Mouse (Mus musculus) bone marrow macrophage, adult 2 months (primary cell): ENCODE measurements around the gene Chmp2a. TPM values are rescaled to one million over a fixed set of nuclear protein-coding genes. Genes with fewer than 3 reads are reported as not detected.

Experiments
- H3K27ac ChIP-seq: 2 replicates; pipeline ENCODE4 v1.5.1; 2012; ENCODE audit warnings: low read depth, low read length; ENCODE audit not compliant: insufficient read depth
- H3K4me1 ChIP-seq: 2 replicates; pipeline ENCODE4 v1.6.1; 2012; ENCODE audit warnings: low read length; ENCODE audit not compliant: control insufficient read depth, insufficient read depth
- H3K4me3 ChIP-seq: 2 replicates; pipeline ENCODE4 v1.5.1; 2012; ENCODE audit warnings: mild to moderate bottlenecking, low read length, moderate library complexity; ENCODE audit not compliant: insufficient read depth
- CTCF ChIP-seq: IDR thresholded peaks from 2 replicates; pipeline ENCODE4 v1.5.1; 2012; ENCODE audit warnings: low read depth, mild to moderate bottlenecking, low read length, moderate library complexity
- POLR2A ChIP-seq: IDR thresholded peaks from 2 replicates; pipeline ENCODE4 v1.6.1; 2012; ENCODE audit warnings: mild to moderate bottlenecking, low read depth, low read length, borderline replicate concordance
- polyA plus RNA-seq: library from polyadenylated mRNA; stranded (reverse); fragments of >200 nt; gene quantifications from 2 replicates; pipeline ENCODE4 v1.2.4, GENCODE M21; 2012; ENCODE audit not compliant: missing spikeins, insufficient read depth, insufficient read length

Chmp2a gene
- polyA plus RNA-seq, 1 experiment = 167 TPM

DNA sequence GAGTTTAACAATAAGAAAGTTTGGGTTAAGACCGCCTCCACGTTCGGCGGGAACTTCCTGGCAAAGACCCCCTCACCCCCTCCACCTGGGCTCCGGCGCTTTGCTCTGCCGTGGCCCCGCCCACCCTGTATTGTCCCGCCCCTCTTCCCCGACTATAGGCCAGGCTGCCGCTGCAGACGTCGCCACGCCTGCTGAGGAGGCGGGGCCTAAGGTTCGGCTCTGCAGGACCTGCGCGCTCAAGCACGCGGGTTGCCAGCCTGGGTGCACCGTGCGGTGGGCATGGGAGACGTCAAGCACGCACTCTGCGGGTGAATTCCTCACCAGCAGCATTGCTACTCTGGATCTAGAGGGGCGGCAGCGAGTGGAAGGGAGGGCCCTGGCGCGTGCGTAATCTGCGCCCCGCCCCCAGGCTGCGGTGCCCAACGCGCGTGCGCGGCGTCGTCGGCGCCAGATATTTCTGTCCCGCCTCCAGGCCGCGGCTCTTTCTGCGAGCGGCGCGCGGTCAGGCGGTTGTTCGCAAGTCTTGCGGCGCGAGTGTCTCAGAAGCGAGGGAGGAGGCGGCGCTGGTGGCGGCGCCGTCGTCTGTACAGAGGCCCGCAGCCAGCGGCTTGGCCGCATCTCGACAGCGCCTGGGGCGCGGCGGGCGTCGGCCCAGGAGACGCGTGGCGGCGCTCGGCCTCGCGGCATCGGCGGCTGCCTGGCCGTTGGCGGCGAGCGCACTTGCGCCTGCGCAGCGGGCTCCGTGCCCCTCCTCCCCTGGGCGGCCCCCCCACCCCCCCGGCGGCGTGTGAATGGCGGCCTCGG, 10.5 kb downstream of the Chmp2a start:
- TF ChIP-seq POLR2A (no peak), CTCF (no peak)
- peak overlapping the region; percentile 77 for H3K4me3 ChIP-seq
- peaks cover 13% of the 10 kb centered on the region for H3K4me1 ChIP-seq
- peak overlapping the region; percentile 92 for H3K27ac ChIP-seq

DNA sequence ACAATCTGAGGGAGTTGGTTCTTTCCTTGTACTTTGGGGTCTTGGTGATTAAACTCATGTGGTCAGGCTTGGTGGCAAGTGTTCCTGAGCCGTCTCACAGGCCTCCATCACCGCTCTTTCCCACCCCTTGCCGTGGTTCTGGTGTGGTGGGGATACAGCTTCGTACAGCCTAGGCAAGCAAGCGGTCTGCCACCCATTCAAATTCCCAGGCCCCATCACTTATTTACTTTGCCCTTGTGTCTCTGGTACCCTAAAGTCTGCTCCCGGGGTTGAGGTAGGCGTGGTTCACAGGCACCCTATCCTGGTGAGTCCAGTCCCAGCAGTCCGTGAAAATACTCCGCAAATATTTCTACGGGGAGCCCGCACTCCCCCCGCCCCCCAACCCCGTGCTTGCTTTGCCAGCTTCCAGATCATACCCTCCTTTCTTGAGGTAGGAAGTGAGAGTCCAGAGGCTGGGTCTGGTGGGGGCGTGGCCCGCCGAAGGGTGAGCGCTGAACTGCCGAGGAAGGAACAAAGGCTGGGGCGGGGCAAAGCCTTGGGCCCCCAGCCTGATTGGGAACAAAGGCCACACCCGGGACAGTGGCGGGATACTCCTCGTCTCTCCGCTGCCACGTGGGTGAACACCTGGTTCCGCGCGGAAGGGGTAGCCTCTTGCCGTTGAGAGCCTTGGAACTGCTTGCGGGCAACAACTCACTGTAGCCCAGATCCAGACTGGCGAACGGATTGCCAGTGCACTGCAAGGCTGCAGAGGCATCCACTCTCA, 11.7 kb downstream of the Chmp2a start:
- peak overlapping the region; percentile 77 for H3K4me3 ChIP-seq
- peaks cover 13% of the 10 kb centered on the region for H3K4me1 ChIP-seq
- 0 out of 2 replicates have a peak, but pooled peaks have one; percentile 15 for TF ChIP-seq POLR2A
- no peak for TF ChIP-seq CTCF
- peak overlapping the region; percentile 92 for H3K27ac ChIP-seq

DNA sequence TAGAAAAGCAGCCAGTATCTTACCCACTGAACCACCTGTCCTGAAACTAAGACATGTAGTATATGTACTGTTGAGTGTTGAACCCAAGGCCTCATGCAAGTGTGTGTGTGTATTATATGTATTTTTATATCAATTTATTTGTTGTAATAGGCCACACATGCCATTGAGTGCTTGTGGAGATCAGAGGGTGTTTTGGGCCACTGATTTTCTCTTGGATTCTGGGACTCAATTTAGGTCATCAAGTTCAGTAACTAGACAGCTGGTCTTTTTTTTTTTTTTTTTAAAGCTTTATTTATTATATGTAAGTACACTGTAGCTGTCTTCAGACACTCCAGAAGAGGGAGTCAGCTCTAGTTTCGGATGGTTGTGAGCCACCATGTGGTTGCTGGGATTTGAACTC, 19.4 kb downstream of the Chmp2a start:
- no peak overlapping the region for H3K27ac ChIP-seq
- H3K4me3 ChIP-seq = no peak overlapping the region
- H3K4me1 ChIP-seq = peaks cover 7% of the 10 kb centered on the region
- TF ChIP-seq CTCF (no peak), POLR2A (no peak)

DNA sequence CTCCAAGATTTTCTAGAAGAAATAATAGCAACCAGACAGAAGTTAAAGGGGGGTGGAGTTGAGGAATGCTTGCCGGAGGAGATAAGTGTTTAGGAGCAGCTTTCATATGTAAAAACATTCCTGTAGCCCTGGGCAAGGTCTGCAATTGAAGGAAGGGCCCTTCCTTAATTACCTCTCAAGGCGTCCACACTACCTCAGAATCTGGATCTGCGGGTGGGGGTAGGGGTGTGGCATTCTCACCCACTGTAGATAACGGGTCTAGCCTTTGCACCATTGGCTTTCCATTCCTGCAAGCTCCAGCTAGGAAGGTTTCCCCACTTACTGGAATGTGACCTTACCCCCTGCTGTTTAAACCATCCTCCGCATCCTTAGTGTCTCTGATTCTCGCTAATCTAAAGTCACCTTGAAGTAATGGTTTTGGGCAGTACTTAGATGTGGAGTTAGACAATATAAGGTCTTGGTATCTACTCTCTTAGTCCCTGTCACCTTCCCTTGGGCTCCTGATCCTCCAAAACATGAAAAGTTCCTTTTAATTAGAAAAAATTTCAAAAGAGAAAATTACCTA, 20.2 kb downstream of the Chmp2a start:
- Histone ChIP-seq H3K4me1 (peaks cover 7% of the 10 kb centered on the region), H3K4me3 (no peak overlapping the region), H3K27ac (no peak overlapping the region)
- TF ChIP-seq CTCF (no peak), POLR2A (no peak)

DNA sequence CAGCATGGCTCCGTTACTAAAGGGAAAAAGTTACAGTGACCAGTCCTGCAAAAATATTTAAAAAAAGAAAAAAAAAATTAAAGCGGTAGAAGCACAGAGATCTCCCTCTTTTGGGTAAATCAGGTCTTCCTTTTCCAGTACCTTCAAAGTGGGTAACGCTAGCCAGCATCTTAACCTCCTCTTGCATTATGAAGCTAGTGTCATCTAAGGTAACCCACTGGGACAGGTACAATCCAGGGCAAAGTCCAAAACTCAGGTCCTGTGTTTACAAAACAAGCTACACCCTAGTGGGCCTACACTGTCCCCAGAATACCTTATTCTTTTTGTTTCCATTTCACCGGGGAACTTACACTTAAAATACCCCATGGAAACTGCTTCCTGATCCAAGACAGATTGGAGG, 20.9 kb downstream of the Chmp2a start:
- H3K27ac ChIP-seq = no peak overlapping the region
- peaks cover 8% of the 10 kb centered on the region for H3K4me1 ChIP-seq
- TF ChIP-seq CTCF = no peak
- TF ChIP-seq POLR2A = no peak
- H3K4me3 ChIP-seq = no peak overlapping the region

DNA sequence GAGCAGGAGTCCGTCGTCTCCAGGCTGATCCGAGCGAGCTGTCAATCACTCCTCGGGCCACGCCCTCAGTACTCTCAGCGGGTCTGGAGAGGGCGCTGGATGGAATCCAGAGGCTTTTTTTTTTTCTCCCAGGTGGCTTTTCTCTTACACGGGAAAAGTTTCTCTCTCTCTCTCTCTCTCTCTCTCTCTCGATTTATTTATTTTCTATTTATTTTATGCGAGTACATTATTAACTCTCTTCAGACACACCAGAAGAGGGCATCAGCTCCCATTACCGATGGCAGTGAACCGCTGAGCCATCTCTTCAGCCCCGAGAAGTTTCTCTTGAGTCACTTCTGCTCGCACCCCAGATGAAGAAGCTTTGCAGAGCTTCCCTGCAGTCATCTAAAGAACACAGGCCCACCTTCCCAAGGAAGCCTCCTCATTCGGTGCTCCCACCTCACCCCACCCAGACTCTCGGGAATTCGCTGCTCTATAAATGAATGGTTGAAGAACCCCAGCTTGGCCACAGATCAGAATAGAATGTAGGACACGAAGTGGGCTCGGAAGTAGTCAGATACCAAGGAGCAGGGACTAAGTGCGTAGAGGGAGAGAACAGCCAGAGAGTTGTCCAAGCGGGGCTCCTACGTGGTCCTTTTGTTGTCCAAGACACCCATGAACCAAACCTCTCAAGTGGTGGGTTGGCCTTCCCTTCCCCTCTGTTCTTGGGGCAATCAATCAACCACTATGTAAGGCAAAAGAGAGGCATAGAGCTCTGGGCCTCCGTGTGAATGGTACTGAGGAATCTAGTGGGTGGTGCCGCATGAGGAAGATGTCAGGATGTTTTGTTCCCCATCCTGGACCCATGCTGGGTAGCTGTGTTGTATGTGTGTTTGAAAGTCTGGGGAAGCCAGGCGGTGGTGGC, 24.4 kb downstream of the Chmp2a start, which contains the start of gene Zbtb45:
Zbtb45 (minus strand) TSS at position 30 of the 904 bp plus-strand sequence.
- H3K4me1 ChIP-seq = peaks cover 11% of the 10 kb centered on the region
- peak within 1 kb of the TSS; percentile 88 for H3K27ac ChIP-seq
- TF ChIP-seq CTCF (no peak), POLR2A (no peak)
- peak within 1 kb of the TSS; percentile 94 for H3K4me3 ChIP-seq

DNA sequence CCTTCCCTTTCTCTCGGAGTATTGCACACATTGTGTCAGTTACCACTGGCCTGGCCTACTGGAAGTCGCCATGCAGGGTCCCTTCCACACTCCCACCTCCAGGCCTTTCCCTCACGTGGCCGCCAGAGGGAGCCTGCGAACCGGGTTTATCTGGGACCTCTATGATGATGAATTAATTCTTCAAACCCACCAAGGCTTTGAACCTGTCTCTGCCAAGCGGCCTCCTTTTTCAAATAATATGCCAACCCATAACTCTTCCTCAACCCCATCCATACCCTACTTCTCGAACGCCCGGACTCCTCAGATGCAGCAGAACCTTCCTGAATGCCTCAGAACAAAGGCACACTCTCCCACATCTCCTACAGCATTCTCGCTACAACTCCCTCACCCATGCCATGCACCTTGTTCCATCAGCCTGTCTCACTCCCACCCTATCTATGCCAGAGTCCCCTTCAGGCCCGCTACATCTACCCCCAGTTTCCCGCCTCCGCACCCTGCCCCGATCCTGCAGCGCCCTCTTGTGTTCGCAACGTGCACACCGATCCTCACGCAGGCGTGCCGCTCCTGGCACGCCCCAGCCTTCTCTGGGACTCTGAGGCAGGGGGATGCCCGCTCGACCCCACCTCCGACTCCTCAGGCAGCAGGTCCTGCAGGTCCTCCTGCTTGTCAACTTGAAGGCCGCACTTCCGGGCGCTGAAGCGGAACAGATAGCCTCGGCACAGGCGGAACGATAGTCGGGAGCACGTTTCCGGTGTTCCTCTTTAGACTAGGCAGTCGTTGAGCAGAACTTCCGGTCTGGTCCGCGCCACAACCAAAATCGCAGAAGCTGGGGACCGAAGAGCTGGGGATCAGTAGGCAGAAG, 25.2 kb downstream of the Chmp2a start:
- H3K4me3 ChIP-seq = peak overlapping the region; percentile 94
- TF ChIP-seq CTCF (peak; percentile 98), POLR2A (no peak)
- H3K4me1 ChIP-seq = peaks cover 11% of the 10 kb centered on the region
- peak overlapping the region; percentile 88 for H3K27ac ChIP-seq

DNA sequence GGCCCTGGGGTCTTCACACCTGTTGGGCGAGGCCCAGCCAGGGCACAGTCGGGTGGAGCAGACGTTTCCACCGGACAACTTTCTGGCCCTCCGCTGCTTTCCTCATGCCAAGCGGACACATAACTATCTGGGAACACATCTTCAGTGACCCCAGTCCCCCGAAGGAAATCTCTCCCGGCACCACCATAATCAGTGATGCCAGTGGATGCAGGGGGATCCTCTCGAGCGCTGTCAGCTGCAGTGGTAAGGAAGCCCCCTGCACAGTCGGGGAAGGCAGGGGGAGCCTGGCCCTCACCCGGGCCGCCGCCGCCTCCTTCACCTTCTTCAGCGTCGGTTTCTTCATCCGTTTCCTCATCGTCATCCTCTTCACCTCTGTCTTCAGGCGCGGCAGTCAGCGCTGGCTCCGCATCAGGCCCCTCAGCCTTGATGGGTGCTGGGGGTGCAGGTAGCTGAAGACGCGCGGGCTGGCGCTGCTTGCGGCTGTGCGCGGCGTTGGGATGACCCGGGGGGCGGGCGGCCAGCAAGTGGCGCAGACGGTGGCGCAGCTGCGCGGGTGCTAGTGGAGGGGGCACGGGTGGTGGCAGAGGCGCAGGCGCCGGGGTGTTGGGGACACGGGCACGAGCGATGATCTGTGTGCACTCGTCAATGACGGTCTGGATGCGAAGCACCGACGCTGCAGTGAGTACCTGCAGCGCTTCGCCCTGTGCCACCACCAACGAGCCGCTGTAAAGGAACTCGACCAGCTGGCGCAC, 27.1 kb downstream of the Chmp2a start:
- Histone ChIP-seq H3K27ac (no peak overlapping the region), H3K4me1 (peaks cover 11% of the 10 kb centered on the region), H3K4me3 (no peak overlapping the region)
- TF ChIP-seq POLR2A (no peak), CTCF (no peak)
